Mouse (Mus musculus): ENCODE measurements at regions not wholly inside any gene's neighbourhood (a gene's known extent, or its start where the extent isn't known, plus 50 kb on each side); places are given as distances from the start of the nearest gene placed in this dataset.

DNA sequence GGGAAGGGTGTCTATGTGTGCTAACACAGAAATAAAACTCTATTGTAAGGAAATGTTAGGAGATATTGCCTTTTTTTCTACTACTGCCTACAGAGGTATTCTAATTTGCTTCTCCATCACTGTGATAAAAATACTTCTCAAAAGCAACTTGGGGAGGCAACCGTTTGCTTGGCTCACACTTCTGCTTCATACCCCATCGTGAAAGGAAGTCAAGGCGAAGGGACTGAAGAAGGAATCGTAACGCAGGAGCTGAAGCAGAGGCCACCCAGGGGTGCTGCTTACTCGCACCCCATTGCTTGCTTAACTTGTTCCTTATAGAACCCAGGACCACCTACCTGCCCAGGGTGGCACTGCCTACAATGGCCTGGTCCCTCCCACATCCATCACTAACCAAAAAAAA lies 550.0 kb downstream of the Pdcd6ip start:
- TF ChIP-seq CTCF (IDR thresholded peaks at IDR 0.05; ENCODE audit: borderline replicate concordance, insufficient read depth, low read depth, low read length) (no peak), POLR2A (IDR thresholded peaks at IDR 0.05; ENCODE audit: borderline replicate concordance, insufficient read depth, low read length) (no peak)
